Mouse (Mus musculus): ENCODE results near the gene Tmie.
A peak's percentile ranks its signal among the peaks of the same experiment; 100 is the strongest.

Tmie gene

GRCm38 (mm10) chr9:110879998-110880561, at the start of gene Tmie:
Gene Tmie, minus strand, starts transcription at chr9:110880113.
- DNase-seq, result peak; percentile 89 to 93

DNA sequence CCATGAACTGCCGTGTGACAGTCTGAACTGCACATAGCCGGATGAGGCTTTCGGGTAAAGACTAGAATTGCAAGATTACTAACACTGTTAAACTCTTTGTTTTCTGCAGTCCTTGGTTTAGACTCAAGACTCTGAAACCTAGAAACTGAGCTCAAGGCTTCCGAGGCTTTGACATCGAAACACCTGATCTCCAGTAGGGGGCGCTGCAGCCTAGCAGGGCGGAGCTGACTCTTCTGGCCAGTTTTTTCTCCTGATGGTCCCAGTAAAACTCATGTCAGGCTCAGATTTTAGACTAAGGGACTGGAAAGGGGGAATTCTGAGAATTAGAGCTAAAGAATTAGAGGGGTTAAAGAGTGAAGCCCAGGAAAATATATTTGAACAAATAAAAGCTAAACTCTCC, 42.8 kb upstream of the Tmie start:
- DNase-seq, result peak; percentile 51 to 71

DNA sequence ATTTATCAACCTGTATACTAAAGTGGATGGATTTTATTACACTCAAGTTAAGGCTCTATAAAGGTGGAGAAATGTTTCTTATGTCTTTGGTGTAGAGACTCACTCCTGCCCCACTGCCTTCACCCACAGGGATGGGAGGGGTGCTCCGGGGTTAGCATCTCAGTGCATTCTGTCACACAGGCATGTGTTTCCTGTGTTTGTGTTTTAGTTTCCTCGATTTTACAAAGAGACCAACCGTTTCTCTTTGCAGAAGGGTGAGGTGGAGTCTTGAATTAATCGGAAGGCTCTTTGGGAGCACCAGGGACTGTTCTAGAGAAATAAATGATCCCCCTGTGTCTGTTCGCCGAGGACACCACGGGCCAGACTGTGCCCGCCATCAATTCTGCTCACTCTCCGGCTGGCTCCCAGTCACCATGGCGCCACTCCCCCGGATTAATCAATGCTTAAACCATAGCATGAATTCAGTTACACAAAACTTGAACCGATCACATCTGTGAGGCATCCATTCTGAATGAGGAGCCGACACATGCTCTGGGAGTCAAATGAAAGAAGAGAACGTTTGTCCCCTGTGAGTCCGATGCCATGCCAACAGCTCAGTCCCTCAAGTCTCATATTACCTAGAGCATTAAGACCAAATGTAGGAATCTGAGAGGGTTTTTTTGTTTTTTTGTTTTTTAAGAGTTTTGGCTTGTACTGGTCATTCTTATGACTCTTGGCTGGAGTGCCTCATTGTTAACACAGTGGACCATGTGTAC, 40.9 kb upstream of the Tmie start:
- peak; percentile 26 to 50 for DNase-seq

DNA sequence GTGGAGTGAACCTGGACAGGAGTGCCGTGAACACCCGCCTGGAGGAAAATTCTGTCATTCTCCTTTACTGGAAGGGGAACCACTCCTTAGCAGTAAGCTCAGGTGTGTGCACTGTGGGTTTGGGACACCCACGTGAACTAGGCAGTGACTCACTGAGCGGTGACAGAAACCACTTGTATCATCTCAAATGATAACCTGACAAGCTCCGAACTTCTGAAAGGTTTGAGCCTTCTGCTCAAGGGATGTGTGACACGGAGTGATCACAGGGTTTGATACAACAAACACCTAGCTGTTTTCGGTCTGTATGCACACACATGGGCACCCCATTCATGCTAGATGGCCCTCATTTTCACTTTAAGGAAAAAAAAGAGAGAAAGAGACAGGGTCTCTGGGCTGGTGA, 36.9 kb upstream of the Tmie start, which contains the start of gene Fam240a:
Gene Fam240a (minus strand): TSS at position 76 of the 400 bp plus-strand sequence.
- DNase-seq, result no peak

GRCm38 (mm10) chr9:110915466-110915865, 35.6 kb upstream of the Tmie start:
- DNase-seq, result no peak

DNA sequence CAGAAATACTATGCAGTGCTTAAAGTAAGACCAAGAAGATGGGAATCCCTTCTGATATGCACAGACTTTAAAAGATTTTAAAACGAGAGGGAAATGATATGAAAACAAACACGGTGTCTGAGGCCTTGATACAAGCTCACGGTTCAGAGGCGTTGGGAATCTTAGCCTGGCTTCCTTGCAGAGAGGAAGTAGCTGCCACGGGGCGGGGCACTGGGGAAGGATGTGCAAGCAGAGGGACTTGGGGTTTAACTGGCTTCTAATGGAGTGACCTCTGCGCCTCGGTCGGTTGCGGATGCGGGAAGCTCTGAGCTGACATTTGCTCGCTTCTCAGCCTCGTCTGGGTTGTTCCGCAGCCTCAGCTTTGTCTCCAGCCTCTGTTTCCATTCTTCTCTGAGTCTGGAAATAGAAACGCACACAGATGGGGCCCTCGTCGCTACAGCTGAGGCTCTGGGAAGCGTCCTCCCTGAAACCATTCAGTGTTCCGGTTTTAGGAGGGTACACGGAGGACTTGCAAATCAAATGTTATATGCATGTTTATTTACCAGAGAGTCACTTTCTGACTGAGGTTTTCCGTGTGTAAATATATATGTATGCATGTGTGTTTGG, 34.8 kb upstream of the Tmie start:
- DNase-seq, result no peak

- DNase-seq, result no peak
These were observed 29.6 kb upstream of the Tmie start for GRCm38 (mm10) chr9:110909371-110909967.

DNA sequence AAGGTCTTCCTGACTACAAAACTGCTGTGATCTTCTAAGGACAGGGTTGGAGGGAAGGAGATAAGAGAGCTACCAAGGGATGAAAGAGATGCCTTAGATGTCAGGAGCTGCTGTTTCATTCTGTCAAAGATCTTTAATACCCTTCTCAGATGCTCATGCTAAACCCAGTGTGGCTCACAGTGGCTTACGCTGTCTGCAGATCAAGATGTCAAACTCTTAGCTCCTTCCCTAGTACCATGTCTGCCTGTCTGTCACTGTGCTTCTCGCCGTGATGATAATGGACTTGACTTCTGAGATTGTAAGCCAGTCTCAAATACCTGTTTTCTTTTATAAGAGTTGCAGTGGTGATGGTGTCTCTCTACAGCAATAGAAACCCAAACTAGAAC, 28.7 kb upstream of the Tmie start:
- no peak for DNase-seq

GRCm38 (mm10) chr9:110907838-110908630, 28.1 kb upstream of the Tmie start:
- no peak for DNase-seq

DNA sequence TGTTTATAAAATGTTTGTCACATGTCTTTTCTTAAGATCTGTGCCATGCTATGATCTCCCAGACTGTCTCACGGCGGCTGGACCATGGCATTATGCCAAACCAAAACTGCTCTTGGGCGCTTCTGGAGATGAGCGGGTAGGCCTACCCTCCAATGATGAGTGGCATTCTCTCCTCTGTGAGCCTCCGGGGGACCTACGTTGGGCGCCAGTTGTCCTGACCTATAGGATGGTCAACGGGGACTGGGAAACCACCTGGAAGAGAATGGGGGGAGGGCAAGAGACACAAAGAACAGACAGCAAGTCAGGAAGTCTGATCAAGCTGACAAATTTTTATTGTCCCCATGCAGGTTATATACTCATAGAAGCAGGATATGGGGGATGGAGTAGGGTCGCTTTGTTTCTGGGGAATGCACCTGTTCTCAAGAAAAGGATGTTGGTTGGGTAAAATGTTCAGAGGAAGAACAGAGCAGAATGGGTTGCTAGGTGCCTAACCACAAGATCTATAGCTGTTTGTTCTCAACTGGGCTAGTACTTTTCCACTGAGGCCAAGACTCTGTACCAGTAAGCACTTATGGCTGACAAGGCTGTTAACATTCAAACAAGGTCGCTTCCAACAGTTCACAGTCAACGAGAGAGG, 27.4 kb upstream of the Tmie start:
- DNase-seq, result no peak

- DNase-seq, result no peak
These were observed 22.4 kb upstream of the Tmie start for GRCm38 (mm10) chr9:110902271-110902670.

GRCm38 (mm10) chr9:110901204-110901603, 21.3 kb upstream of the Tmie start:
- DNase-seq, result no peak

DNA sequence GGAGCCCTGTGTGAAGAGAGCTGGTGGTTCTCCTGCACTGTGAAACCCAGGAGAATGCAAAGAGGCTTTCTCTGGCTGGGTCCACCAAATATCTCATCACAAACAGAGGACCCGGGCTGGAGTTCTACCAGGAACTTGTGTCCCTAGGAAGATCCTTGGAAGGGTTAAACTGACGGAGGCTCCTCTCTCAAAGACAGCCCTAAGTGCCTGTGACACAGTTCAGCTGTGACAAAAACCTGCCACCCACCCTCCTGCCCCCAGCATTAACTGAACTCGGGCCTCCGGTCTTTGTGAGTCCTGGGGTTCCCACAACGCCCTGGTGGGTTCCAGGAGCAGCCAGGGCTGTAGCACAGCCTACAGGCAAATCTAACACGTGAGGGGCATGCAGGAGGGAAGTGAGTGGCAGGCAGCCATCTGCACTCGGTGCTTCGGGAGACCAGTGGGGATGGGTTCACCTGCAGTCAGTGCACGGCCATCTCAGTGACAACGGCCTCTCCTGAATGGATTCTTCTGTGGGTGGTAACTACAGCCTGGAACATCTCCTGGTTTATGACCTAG, 19.6 kb upstream of the Tmie start:
- no peak for DNase-seq

DNA sequence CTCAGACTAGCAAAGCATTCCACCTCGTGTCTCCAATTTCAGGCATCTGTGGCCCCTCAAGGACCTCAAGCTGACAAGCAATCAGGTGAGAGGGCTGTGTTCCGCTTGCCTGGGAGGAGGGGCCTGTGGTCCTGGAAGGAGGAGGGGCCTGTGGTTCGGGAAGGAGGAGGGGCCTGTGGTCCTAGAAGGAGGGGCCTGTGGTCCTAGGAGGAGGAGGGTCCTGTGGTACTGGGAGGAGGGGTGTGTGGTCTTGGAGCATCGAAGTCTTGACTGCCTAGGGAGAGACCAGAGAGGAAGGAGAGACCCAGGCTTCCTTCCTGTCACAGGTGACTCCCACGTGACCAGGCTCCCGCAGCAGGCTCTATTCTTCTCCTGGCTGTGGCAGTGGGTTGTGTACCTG, 16.7 kb upstream of the Tmie start:
- peak in 1 of 2 experiments; percentile 29 for DNase-seq

- no peak for DNase-seq
These were observed 16.1 kb upstream of the Tmie start for GRCm38 (mm10) chr9:110895994-110896393.

DNA sequence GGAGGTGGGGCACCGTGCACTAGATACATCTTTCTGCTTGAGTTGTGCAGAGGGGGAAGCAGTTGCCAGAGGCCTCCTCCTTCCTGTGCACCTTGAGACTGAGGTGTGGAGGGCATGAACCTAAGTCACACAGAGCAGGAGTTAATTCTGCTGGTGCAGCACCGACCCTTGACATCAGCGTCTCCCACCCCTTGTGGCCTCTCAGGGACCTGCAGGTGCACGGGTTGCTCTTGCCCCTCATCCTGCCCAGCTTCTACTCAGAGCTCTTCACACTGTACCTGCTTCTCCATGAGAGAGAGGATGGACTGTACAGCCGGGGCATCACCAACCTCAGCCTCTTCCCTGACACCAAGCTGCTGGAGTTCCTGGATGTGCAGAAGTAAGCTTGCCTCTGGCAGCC, 15.6 kb upstream of the Tmie start:
- DNase-seq, result no peak

DNA sequence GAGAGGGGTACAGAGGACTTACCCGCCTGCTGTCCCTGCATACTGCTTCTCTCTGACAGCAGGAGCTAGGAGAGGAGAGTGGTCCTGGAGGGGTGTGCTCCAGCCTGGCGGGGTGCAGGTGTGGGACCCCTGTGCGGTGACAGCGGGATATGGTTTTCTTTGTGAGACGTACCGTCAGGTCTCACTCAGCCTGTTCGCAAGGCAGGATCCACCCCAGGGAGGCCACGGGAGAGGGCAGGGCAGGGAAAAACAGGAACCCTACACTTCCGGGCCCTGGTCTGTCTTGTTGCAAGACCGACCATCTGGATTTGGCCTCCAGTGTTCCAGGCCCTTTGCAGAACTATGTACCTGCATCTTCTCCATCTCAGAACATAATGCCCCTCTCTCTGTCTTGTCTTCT, 13.5 kb upstream of the Tmie start:
- DNase-seq, result no peak

- DNase-seq, result no peak
These were observed 12.6 kb upstream of the Tmie start for GRCm38 (mm10) chr9:110892552-110892951.

DNA sequence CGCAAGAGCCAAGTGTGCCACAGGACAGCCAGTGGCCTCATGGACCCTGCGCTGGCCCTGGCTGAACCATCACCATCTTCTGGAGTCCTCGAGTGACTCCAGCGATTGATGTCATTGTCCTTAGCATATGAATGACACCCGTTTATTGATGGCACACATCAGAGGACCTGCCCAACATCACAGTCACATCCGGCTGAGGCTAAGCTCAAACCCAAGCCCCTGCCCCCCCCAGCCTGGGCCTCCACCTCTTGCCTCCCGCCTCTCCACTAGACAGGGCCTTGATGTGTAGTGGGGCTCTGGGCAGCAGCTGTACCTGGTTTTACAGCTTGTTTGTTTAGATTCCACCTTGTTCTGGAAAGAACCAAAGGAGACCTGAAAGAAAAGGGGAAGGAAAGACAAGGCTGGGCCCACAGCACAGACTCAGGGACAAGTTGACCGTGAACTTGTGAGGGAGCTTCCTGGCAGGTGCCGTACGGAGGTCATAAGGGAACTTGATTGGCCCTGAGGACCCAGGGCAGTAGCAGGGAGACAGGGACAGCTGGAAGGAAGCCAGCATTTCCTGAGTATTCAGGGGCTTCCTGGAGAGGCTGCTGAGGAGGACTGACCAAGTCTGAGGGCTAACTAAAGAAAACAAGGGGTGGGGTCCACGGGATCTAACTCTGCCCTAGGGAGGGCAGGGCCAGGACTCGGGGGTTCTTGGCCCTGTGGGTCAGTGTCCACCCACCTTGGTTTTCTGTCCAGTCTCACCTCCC, 11.3 kb upstream of the Tmie start:
- DNase-seq, result peak in 1 of 2 experiments; percentile 34

GRCm38 (mm10) chr9:110890026-110890783, 10.3 kb upstream of the Tmie start:
- peak in 1 of 2 experiments; percentile 35 for DNase-seq

- no peak for DNase-seq
These were observed 9.0 kb upstream of the Tmie start for GRCm38 (mm10) chr9:110888935-110889334.

Measured in lung, adult 18-20 months (tissue).